Mouse (Mus musculus) cerebellum, adult 2 months (tissue): ENCODE results near the gene Rasgef1a.

Source experiments
- CTCF ChIP-seq: fragments of 200-500 bp; IDR thresholded peaks from 2 replicates; pipeline ENCODE4 v1.5.1; 2011; ENCODE audit warnings: low read depth, mild to moderate bottlenecking, control low read depth, low read length, moderate library complexity, borderline replicate concordance; ENCODE audit not compliant: insufficient read depth
- POLR2A ChIP-seq: fragments of 200-500 bp; IDR thresholded peaks from 2 replicates; pipeline ENCODE4 v1.6.1; 2011; ENCODE audit warnings: low read length, control low read depth, borderline replicate concordance; ENCODE audit not compliant: insufficient read depth

DNA sequence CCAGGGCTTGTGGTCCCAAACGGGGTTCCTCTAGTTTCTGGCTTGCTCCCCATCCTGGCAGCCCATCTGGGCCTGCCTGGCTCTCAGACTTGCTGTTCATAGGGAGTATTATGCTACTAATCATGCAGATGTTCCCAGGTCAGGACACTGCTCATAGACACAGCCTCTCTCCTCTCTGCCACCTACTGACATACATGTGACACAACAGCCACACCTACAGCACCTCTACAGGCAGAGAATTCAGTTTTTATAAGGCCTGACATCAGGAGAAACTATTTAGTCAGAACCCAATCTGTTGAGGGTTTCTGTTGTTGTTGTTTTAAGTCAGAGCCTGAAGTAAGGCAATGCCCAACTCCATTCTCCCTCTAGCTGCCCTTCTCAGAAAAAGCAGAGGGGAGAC, 100.6 kb downstream of the Rasgef1a start:
- TF ChIP-seq POLR2A (no peak), CTCF (peak; percentile 28; the same call in 1 of the 2 replicates)
